Mouse (Mus musculus) layer of hippocampus, postnatal 10 days (tissue): ENCODE measurements at regions not wholly inside any gene's neighbourhood (a gene's known extent, or its start where the extent isn't known, plus 50 kb on each side); places are given as distances from the start of the nearest gene placed in this dataset.

Experiments used
- DNase-seq, 2 experiments: peaks; one replicate each; pipeline ENCODE4 v3.0.0; 2021; ENCODE audit warnings: low spot score in 2 of 2

DNA sequence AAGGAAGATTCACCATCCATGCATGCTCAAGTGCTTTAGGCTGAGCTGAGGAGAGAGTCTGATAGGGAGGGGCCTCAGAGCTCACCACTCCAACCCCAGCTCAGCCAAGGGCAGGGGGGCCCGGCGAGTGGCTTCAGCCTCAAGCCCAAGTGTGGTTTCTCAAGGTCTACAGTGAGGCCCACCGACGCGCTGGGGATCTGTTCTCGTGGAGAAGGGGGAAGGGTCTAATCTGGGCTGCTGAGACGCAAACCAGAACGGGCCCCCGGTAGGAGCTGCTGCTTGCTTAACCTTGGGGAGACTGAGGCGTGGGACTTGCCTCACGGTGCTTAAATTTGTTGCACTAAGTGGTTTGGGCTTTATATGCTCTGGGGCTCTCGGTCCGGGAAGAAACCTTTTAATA lies 70.9 kb downstream of the Asb1 start:
- DNase-seq = no peak

GRCm38 (mm10) chr1:91611694-91612093 lies 71.3 kb downstream of the Asb1 start:
- no peak for DNase-seq

GRCm38 (mm10) chr1:91612912-91613311 lies 72.6 kb downstream of the Asb1 start:
- DNase-seq = no peak

- DNase-seq = no peak
Measured at GRCm38 (mm10) chr1:91615396-91615795, 75.1 kb downstream of the Asb1 start.

DNA sequence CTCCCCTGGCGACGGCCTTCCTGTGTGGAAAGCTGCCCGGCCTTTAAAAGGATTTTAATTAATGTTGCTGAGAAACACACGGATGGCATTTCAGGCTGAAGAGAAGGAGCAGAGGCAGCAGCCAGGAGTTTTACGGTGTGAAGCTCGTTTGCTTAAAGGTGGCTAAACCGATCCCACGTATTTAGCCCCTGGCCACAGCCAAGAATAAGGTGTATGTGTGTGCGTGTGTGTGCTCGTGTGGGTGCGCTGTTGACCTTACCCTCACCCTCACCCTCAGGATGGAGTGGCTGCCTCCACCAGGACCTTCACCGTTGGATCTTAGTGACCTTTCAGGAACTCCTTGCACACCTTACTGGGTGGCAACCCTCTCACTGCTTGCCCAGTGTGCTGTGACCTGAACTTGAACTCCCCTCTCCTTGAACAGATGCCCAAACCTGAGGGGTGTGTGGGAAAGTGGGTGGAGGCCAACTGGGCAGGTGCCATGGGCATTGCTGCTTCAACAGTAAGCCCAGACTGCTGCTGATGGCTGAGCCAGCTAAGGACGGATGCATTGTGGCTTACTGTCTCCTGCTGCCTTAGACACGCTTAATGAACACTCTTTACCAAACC lies 78.3 kb downstream of the Asb1 start:
- peak; percentile 47 to 49 for DNase-seq

DNA sequence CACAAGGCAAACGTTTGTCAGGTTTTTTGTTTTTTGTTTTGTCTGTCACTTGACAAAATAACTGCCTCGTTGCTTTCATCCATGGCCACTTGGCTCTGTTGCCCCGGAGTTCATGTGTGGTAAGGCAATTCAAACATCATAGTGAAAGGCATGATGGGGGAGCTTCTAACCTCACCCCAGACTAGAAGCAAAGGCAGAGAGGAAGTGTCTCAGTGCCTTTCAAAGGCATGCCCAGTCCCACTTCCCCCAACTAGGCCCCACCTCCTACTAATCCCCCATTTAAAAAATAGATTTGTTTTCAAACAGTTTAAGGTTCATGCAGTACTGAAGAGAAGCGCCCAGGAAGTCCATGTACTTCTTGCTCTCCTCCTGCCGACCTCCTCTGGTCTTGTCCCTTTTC lies 80.8 kb downstream of the Asb1 start:
- DNase-seq = no peak

GRCm38 (mm10) chr1:91622874-91623273 lies 82.5 kb downstream of the Asb1 start:
- DNase-seq = peak in 1 of 2 experiments; percentile 32

GRCm38 (mm10) chr1:91624028-91624427 lies 83.7 kb downstream of the Asb1 start:
- DNase-seq = peak in 1 of 2 experiments; percentile 13

DNA sequence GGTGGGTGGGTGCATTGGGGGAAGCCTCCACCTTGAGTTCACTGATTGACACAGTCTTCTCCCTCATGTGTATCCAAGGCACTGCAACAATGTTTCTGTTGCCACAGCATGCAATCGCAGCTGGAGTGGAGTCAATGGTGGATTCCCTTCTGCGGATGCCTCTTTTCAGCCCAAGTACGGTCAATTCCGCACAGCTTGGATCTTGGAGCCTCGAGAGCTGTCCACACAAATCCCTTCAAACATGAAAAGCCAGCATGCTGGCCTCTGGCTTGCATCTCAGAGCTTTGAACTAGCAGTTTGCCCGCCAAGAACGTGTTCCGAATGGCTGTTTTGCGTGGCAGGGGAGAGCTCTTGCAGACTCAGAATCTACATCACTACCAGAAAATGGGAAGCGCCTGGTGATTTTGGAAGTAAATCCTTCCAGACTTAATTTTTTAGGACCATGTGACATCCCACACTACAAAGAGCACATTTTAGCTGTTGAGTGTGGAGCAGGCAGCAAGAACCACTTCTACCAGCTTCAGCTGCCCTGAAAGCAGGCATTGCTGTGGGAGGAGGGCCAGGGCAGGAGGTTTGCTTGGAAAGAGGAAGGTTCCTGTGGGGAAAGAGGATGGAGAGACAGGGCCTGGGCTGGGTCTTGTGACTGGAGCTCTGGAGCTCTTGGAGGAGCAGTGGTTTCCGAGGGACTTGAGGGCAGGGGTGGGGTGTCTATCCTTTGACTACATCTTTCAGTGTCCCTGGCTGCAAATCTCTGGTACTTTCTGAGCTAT lies 84.4 kb downstream of the Asb1 start:
- DNase-seq = peak in 1 of 2 experiments; percentile 38

DNA sequence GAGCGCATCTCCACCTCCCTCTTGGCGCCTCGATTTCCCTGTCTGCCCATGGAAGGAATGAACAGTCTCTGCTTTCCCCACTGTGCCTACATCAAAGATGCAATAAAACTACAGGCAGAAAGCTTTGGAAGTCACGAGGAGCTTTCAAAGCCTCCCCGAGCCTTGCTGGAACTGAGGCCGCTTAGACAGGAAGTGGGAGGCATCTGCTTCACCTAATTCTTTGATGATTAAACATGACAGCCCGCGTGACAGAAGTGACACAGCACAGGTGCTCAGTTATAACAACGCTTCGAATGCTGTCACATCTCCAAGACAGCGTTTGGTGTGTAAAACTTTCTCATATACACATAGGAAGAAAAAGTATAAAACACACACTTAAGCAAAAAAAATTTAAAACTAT lies 85.7 kb downstream of the Asb1 start:
- DNase-seq = no peak

- no peak for DNase-seq
Measured at GRCm38 (mm10) chr1:91630206-91630605, 89.9 kb downstream of the Asb1 start.

- DNase-seq = no peak
Measured at GRCm38 (mm10) chr1:91630871-91631410, 90.6 kb downstream of the Asb1 start.

DNA sequence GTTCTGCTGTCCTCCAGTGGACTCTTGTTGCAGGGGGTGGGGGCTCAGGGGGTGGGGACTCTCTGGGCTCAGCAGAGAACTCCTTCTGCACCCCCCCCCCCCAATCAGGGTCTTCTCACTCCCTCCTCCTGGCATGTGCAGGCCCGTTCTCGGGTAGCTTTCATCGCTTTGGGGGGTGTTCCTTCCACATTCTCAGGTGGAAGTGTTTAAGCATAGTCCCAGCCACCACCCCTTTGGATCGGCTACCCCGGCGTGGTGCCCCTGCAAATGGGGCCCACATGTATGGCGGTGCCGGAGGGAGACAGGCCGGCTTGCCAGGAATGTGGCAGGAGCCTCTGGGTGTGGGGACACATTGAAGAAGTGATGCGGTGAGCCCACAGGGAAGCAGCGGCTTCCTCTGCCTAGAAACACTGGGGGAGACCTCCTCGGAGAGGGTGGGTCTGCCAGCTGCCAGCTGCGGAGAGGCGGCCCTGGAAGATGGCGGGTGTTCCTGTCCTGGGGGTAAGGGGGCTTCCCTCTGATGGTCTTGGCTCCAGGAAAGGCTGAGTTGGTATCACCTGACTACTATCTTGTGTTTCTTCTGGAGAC lies 92.7 kb downstream of the Asb1 start:
- no peak for DNase-seq

- DNase-seq = no peak
Measured at GRCm38 (mm10) chr1:91636571-91636970, 96.2 kb downstream of the Asb1 start.

DNA sequence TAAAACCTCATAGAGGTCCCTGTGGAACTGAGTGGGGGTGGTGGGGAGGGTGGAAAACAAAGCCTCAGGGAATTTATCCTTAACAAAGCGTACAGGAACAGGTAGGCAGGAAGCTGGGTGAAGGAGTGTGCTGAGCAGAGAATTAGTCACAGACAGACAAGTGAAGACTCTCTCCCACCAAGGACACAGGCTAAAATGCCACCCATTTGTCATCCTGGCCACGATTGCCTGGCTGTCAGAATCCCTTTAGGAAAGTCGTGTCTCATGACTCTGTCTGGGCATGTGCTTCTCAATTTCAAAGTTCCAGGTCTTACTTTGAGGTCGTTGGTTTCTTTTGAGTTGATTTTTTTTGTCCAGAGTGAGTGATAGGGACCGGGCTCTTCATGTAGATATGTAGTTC lies 100.2 kb downstream of the Asb1 start:
- DNase-seq = no peak

DNA sequence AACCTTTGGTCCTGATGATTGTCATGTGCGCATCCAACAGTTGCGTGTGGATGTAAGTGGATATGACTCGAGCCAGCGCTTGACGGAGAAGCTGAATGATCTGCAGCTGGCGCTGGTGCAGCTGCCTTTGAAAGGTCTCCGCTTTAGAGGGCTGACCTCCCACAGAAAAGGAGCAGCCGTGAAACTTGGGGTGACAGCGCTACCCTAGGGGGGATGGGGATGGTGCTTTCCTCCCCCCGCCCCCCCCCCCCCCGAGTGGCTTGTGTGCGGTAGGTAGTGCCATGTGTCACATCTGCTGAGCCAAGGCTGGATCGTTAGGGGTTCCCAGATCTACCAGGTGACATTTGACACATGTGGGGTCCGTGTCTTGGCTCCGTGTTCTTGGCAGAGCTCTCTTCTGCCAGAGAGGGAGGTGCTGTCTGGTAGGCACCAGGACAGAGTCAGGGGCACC lies 118.7 kb downstream of the Asb1 start:
- no peak for DNase-seq

DNA sequence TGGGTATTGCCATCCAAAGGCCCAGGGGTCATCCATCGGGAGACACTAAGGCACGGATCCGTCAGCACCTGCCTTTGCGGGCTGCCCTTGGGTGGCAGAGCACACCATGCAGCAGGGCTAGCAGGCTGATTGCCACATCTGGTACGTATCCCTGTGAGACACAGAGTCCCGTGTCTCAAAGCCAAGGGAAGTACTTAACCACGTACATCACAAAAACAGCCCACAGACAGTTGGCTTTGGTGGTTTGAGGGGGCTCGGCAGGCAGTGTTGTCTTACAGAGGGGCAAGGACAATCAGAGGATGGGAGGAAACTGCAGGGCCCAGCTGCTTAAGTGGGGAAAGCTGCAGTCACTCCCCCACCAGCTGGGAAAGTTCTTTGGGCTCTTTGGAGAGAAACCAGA lies 119.1 kb downstream of the Asb1 start:
- no peak for DNase-seq

- DNase-seq = no peak
Measured at GRCm38 (mm10) chr1:91663289-91663688, 122.9 kb downstream of the Asb1 start.

GRCm38 (mm10) chr1:91664622-91665021 lies 124.3 kb downstream of the Asb1 start:
- DNase-seq = no peak

- DNase-seq = no peak
Measured at GRCm38 (mm10) chr1:91668530-91668929, 128.2 kb downstream of the Asb1 start.

DNA sequence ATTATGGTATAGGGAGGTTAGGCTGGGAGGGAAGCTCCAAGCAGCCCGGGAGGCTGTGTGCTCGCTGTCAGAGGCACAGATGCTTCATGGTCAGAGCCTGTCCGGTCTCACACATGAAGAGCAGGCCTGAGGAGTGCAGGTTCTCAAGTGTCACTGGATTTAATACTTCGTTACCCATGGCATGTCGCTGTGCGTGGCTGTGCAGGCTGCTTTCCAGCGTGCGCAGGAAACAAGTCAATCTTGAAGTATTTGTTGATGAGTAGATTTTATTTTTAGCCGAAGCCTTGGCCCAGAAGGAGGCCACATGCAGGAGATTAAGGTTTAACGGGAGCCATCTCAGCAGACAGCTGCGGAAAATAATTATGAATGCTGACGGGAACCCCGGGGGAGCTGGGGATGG lies 130.3 kb upstream of the Twist2 start:
- DNase-seq = no peak

- no peak for DNase-seq
Measured at GRCm38 (mm10) chr1:91674082-91674655, 127.1 kb upstream of the Twist2 start.
